Mouse (Mus musculus): ENCODE measurements around the gene Cald1. TPM values are rescaled to one million over a fixed set of nuclear protein-coding genes. Genes with fewer than 3 reads are reported as not detected.

Cald1 gene
- polyA plus RNA-seq, 1 experiment from 2014 or later: 161 TPM

DNA sequence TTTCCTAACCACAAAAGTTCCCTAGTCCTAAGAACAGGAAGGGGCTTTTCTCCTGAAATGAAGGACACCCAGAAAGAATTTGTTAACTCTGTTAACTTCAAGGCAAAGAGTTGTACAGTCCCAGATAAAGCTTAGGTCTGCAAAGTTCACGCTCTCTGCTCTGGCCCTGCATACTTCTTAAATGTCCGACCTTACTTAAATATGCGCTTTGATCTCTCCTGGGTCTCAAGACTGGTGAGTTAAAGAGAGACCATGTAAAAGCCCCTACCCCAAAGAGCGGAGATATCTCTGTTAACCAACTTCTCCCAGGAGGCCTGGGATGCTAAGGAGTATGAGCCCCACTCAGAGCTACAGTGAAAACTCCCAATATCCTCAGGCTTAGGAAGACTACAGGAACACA lies 119.4 kb downstream of the Cald1 start:
- Histone ChIP-seq H3K36me3 (peaks cover 8% of the 10 kb centered on the region; the same call in 1 of the 2 replicates), H3K4me1 (replicated peaks) (peaks cover 93% of the 10 kb centered on the region), H3K27me3 (replicated peaks) (no peaks in the 10 kb centered on the region), H3K4me2 (no peak overlapping the region), H3K4me3 (no peak overlapping the region), H3K27ac (ENCODE audit: poor library complexity, severe bottlenecking) (peak overlapping the region; percentile 90), H3K9me3 (replicated peaks) (no peaks in the 10 kb centered on the region), H3K9ac (no peak overlapping the region)
- ATAC-seq (ENCODE audit: insufficient number of reproducible peaks, low FRiP score): no peak
- 52% methylated on average over 4 of the region's 4 CpGs for WGBS

DNA sequence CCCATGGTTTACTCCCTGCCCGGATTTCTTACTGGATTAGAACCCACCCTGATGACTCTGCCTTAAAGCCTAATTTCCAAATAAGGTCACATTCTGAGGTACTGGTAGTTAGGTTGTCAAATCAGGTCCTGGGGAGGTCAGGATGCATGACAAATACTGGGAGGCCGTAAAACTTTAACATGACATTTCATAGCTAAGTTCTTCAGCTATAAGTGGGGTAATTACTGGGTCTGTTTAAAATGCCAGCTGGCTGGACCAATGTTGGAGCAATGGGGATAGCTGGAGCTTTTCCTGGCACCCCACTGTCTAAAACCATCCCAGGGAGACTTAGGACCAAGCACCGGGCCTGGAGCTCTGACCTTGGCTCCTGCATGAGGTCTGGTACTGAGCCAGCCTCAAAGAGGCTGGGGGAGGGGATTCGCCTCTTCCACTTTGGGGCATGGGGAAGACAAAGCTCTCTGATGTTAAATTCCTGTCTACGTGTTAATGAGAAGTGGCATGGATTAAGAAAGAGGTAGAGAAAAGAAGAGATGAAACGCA lies 120.9 kb downstream of the Cald1 start:
- H3K27ac ChIP-seq (ENCODE audit: poor library complexity, severe bottlenecking): peak overlapping the region; percentile 66
- WGBS: 64% methylated on average over 6 of the region's 6 CpGs
- H3K27me3 ChIP-seq (replicated peaks): no peaks in the 10 kb centered on the region
- H3K4me1 ChIP-seq (replicated peaks): peaks cover 85% of the 10 kb centered on the region
- H3K4me2 ChIP-seq: no peak overlapping the region
- H3K4me3 ChIP-seq: no peak overlapping the region
- no peaks in the 10 kb centered on the region for H3K9me3 ChIP-seq (replicated peaks)
- H3K36me3 ChIP-seq: peaks cover 9% of the 10 kb centered on the region; the same call in 1 of the 2 replicates
- H3K9ac ChIP-seq: no peak overlapping the region
- ATAC-seq (ENCODE audit: insufficient number of reproducible peaks, low FRiP score): no peak

DNA sequence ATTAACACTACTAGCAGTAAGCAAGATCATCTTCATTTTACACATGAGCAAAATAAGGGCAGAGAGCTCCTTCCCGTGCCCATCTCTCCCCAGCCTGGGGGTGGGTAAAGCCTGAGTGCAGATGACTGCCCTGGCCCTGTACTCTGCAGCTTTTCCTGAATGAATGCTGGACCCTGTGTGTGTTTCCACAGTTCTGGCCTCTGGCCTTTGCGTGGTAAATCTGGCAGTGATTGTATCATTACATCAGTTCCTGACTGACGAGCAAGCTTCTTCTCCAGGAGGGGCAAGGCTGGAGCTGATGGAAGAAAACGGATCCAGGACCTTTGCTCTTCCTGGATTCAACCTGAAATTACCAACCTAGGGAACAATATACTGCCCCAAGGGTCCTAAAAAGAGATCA lies 122.1 kb downstream of the Cald1 start:
- Histone ChIP-seq H3K27ac (ENCODE audit: poor library complexity, severe bottlenecking) (no peak overlapping the region), H3K27me3 (replicated peaks) (no peaks in the 10 kb centered on the region), H3K4me2 (no peak overlapping the region), H3K36me3 (peaks cover 12% of the 10 kb centered on the region; the same call in 1 of the 2 replicates), H3K4me3 (no peak overlapping the region), H3K4me1 (replicated peaks) (peaks cover 74% of the 10 kb centered on the region), H3K9ac (no peak overlapping the region), H3K9me3 (replicated peaks) (0 out of 2 replicates have a peak, but pooled peaks cover 5% of the 10 kb centered on the region)
- WGBS: 58% methylated on average over 4 of the region's 4 CpGs
- ATAC-seq (ENCODE audit: insufficient number of reproducible peaks, low FRiP score): no peak

DNA sequence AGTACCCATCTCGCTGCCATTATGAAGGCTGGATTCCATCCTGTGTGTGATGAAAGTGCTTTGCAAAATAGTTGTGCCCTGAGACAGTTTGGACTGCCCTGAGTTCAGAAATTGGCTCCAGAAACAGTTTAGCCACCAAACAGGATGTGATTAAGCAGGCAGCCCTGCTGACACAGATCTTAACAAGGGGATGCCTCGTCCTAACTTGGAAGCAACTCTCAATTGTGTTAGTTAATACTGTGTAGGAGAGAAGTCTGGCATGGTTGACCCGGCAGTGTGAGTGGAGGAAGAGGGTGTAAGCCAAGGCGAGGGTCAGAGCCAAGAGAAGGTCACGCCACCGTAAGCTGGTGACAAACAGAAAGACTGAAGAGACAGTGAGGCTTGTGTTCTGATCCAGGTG lies 123.4 kb downstream of the Cald1 start:
- Histone ChIP-seq H3K27me3 (replicated peaks) (no peaks in the 10 kb centered on the region), H3K27ac (ENCODE audit: poor library complexity, severe bottlenecking) (peak overlapping the region; percentile 53; the same call in 1 of the 2 replicates), H3K9ac (no peak overlapping the region), H3K4me1 (replicated peaks) (peaks cover 73% of the 10 kb centered on the region), H3K36me3 (peaks cover 10% of the 10 kb centered on the region; the same call in 1 of the 2 replicates), H3K4me2 (no peak overlapping the region), H3K4me3 (no peak overlapping the region), H3K9me3 (replicated peaks) (0 out of 2 replicates have a peak, but pooled peaks cover 5% of the 10 kb centered on the region)
- WGBS: 54% methylated on average over 6 of the region's 6 CpGs
- no peak for ATAC-seq (ENCODE audit: insufficient number of reproducible peaks, low FRiP score)

DNA sequence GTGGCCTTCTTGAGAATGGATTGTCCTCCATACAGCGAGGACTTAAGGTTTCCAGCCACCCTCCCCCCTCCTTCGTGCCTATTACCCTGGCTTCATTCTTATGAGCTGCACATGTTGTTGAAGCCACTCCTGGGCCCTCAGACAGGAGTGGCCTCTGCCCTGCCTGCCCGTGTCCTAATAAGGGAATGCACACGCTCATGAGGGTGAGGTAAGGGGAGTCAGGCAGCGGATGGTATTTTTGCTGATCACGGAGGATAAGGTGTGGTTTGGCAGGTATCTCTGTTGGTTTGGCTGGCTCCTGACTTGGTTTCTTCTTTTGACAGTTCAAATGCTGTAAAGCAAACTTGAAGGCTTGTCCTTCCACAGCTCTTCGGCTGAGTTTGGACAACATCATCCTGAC lies 124.4 kb downstream of the Cald1 start:
- no peaks in the 10 kb centered on the region for H3K27me3 ChIP-seq (replicated peaks)
- no peak overlapping the region for H3K4me3 ChIP-seq
- no peak overlapping the region for H3K4me2 ChIP-seq
- peaks cover 73% of the 10 kb centered on the region for H3K4me1 ChIP-seq (replicated peaks)
- peaks cover 10% of the 10 kb centered on the region; the same call in 1 of the 2 replicates for H3K36me3 ChIP-seq
- peak overlapping the region; percentile 53 for H3K27ac ChIP-seq (ENCODE audit: poor library complexity, severe bottlenecking)
- no peak overlapping the region for H3K9ac ChIP-seq
- WGBS: 62% methylated on average over 7 of the region's 7 CpGs
- H3K9me3 ChIP-seq (replicated peaks): 0 out of 2 replicates have a peak, but pooled peaks cover 5% of the 10 kb centered on the region
- no peak for ATAC-seq (ENCODE audit: insufficient number of reproducible peaks, low FRiP score)

DNA sequence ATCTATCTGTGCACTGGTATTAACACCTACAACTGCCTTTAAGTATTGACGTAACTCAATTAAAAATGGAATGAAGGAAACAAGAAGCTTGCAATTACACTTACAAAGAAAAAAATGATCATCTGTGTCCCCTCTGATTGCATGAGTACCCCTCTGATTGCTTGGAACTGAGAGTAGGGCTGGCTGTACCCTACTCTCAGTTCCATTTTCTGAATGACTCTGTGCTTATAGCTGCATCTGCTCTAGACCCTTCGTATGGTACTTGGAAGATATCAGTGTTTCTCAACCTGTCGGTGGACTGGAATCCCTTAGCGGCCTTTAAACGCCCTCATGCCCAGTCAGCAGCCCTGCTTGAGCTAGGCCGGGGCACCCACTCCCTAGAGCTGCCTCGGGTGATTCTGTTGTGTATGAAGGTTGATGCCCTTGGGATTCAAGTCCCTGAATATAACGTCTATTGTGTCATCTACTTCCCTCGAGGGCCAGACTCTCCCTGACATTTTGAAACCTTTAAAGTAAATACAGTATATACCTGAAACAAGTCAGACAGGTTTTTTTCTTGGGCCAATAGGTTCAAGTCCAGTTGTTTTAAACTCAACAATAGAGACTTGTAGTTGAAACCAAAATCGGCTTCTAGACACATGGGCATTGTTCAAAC lies 125.1 kb downstream of the Cald1 start:
- no peak overlapping the region for H3K4me2 ChIP-seq
- H3K9ac ChIP-seq: no peak overlapping the region
- H3K4me1 ChIP-seq (replicated peaks): peaks cover 66% of the 10 kb centered on the region
- H3K36me3 ChIP-seq: peaks cover 10% of the 10 kb centered on the region; the same call in 1 of the 2 replicates
- WGBS: 88% methylated on average over 10 of the region's 10 CpGs
- H3K27ac ChIP-seq (ENCODE audit: poor library complexity, severe bottlenecking): peak overlapping the region; percentile 56; the same call in 1 of the 2 replicates
- no peaks in the 10 kb centered on the region for H3K27me3 ChIP-seq (replicated peaks)
- ATAC-seq (ENCODE audit: insufficient number of reproducible peaks, low FRiP score): no peak
- H3K4me3 ChIP-seq: no peak overlapping the region
- H3K9me3 ChIP-seq (replicated peaks): 0 out of 2 replicates have a peak, but pooled peaks cover 5% of the 10 kb centered on the region

DNA sequence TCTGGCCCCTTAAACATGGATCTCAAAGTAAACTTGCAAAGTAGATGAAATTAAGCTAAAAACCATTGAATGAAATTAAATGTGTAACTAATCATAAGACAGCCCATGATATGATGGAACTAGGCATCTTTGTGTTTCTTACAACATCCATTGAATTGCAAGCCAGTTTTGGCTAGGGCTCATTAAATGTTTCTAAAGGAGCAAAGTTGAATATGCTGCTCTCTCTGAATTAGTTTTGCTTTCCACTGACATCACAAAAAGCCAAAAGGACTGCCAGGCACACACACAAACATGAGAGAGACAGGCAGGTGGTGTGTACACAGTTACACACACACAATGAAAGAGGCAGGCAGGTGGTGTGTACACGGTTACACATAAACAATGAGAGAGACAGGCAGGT lies 127.4 kb downstream of the Cald1 start:
- ATAC-seq (ENCODE audit: insufficient number of reproducible peaks, low FRiP score): no peak
- peaks cover 14% of the 10 kb centered on the region; the same call in 1 of the 2 replicates for H3K36me3 ChIP-seq
- H3K4me3 ChIP-seq: no peak overlapping the region
- H3K4me2 ChIP-seq: no peak overlapping the region
- H3K27ac ChIP-seq (ENCODE audit: poor library complexity, severe bottlenecking): no peak overlapping the region
- no peak overlapping the region for H3K9ac ChIP-seq
- H3K27me3 ChIP-seq (replicated peaks): no peaks in the 10 kb centered on the region
- peaks cover 63% of the 10 kb centered on the region for H3K4me1 ChIP-seq (replicated peaks)
- 80% methylated on average over 1 of the region's 1 CpGs for WGBS
- H3K9me3 ChIP-seq (replicated peaks): 0 out of 2 replicates have a peak, but pooled peaks cover 5% of the 10 kb centered on the region

DNA sequence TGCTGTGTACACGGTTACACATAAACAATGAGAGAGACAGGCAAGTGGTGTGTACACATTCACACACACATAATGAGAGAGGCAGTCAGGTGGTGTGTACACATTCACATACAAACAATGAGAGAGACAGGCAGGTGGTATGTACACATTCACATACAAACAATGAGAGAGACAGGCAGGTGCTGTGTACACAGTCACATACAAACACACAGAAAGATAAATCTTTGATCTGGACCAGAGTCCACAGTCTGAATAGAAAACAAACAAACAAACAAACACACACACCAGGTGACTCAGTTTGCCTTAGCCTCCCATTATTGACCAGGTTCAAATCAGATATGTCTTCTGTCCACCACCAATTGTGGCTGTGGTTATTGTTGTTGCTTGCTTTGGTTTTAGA lies 127.8 kb downstream of the Cald1 start:
- Histone ChIP-seq H3K9me3 (replicated peaks) (0 out of 2 replicates have a peak, but pooled peaks cover 5% of the 10 kb centered on the region), H3K27ac (ENCODE audit: poor library complexity, severe bottlenecking) (no peak overlapping the region), H3K27me3 (replicated peaks) (no peaks in the 10 kb centered on the region), H3K9ac (no peak overlapping the region), H3K4me3 (no peak overlapping the region), H3K4me2 (no peak overlapping the region), H3K36me3 (peaks cover 14% of the 10 kb centered on the region; the same call in 1 of the 2 replicates), H3K4me1 (replicated peaks) (peaks cover 64% of the 10 kb centered on the region)
- 65% methylated on average over 1 of the region's 1 CpGs for WGBS
- ATAC-seq (ENCODE audit: insufficient number of reproducible peaks, low FRiP score): no peak

DNA sequence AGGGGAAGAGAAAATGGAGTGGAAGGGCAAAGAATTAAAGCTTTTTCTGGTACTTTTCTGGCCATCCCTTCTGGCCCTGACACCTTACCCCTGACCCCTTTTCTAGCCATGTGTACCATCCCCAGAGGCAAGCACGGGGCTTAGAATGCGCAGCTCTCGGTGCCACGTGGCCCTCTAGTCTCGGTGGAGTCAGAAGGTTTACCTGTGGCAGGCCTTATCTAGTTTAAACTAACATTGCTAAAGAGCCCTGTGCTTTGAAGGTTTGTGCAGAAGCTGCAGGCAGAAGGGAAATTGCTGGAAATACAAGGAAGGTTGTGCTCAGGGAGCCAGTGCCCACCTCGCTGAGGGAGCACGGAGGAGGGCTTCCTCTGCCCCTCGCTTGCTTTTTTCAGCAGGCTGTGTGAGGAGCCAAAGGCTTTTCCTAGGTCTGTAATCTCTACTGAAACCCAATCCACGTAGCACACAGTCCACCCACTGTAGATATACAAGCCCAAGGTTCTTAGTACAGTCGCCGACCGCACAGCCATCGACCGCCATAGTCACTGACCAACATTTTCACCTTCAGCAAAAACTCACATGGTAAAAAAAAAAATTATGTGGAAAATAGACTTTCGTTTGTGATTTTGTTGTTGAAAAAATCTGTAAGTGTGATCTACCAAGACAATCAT lies 129.2 kb downstream of the Cald1 start:
- H3K9me3 ChIP-seq (replicated peaks): 0 out of 2 replicates have a peak, but pooled peaks cover 5% of the 10 kb centered on the region
- no peak overlapping the region for H3K9ac ChIP-seq
- peak overlapping the region; percentile 25 for H3K27ac ChIP-seq (ENCODE audit: poor library complexity, severe bottlenecking)
- 74% methylated on average over 15 of the region's 15 CpGs for WGBS
- no peak for ATAC-seq (ENCODE audit: insufficient number of reproducible peaks, low FRiP score)
- peaks cover 14% of the 10 kb centered on the region; the same call in 1 of the 2 replicates for H3K36me3 ChIP-seq
- H3K4me3 ChIP-seq: no peak overlapping the region
- no peak overlapping the region for H3K4me2 ChIP-seq
- no peaks in the 10 kb centered on the region for H3K27me3 ChIP-seq (replicated peaks)
- H3K4me1 ChIP-seq (replicated peaks): peaks cover 53% of the 10 kb centered on the region

DNA sequence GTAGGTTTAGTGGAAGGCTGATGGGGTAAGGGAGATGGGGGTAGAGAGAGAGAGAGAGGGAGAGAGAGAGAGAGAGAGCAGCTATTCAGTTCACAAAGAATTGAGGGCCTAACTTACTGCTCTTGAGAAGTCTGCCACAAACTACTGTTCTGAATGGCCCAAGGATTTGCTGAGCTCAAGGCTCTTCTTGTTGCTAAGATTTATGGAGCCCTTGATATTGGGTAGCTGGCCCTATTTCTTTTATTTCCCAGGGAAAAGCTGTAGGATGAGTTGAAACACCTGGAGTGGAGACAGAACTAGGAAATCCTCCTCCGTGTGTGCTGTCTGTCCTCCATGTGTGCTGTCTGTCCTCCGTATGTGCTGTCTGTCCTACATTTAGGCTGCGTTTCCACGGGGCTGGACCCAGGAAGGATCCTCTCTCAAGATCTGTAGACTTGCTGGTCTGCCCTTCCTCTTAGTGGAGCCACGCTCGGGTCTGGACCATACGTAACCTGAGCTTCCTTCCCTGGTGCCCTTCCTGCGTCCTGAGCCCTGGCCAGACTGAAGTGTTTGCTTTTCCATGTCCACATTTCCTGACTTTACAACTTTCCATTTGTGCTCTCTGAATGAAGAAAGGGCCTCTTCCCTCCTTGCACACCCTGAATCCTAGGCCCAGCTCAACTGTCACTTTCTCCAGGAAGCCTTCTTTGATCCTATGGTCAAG lies 131.3 kb downstream of the Cald1 start:
- peak overlapping the region; percentile 65 for H3K27ac ChIP-seq (ENCODE audit: poor library complexity, severe bottlenecking)
- no peak overlapping the region for H3K4me3 ChIP-seq
- 0 out of 2 replicates have a peak, but pooled peaks have one; percentile 62 for ATAC-seq (ENCODE audit: insufficient number of reproducible peaks, low FRiP score)
- no peak overlapping the region for H3K4me2 ChIP-seq
- peaks cover 45% of the 10 kb centered on the region for H3K4me1 ChIP-seq (replicated peaks)
- 0 out of 2 replicates have a peak, but pooled peaks cover 2% of the 10 kb centered on the region for H3K9me3 ChIP-seq (replicated peaks)
- no peaks in the 10 kb centered on the region for H3K27me3 ChIP-seq (replicated peaks)
- no peak overlapping the region for H3K9ac ChIP-seq
- H3K36me3 ChIP-seq: peaks cover 9% of the 10 kb centered on the region; the same call in 1 of the 2 replicates
- WGBS: 47% methylated on average over 8 of the region's 8 CpGs
